Mouse (Mus musculus): ENCODE measurements around the gene Cd164. TPM values are rescaled to one million over a fixed set of nuclear protein-coding genes. Genes with fewer than 3 reads are reported as not detected.

Gene Cd164
- total RNA-seq, 2 experiments from 2014 or later, result 181 to 183 TPM

DNA sequence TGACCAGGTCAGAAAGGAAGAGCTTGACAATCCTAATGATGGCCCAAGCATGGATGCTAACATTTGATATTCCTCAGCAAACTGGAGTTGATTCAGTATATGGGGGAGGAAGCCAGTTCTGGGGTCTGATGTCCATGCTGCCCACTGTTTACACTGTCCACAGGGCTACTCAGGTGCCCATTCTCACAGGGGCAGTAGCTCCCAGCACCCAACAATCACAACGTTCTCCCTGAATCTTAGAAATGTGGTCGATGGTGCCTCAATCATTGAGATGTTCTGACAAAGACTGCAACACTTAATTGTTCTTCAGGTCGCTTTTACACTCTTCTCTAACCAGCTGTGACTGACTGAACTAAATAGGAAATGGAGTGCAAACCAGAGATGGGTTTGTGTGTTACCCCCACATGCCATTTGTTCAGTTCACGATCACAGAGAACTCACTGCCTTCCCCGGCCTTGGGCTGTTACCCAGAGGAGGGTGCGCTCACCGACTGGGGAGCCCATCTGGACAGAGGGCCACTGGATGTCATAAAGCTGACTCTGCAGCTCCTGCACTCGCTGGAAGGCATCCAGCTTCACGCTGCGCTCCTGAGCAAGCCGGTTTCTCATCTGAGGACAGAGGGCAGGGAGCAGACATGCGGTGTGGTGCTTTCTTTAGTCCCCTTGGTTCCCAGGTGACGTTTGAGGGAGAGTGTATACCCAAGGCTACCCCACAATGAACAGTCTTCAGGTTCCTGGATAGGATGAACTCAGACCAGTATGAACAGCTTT is 27.4 kb downstream of the Cd164 start:
- DNase-seq, result peak; percentile 47

GRCm38 (mm10) chr10:41550711-41551110 is 31.5 kb downstream of the Cd164 start:
- DNase-seq, result no peak

DNA sequence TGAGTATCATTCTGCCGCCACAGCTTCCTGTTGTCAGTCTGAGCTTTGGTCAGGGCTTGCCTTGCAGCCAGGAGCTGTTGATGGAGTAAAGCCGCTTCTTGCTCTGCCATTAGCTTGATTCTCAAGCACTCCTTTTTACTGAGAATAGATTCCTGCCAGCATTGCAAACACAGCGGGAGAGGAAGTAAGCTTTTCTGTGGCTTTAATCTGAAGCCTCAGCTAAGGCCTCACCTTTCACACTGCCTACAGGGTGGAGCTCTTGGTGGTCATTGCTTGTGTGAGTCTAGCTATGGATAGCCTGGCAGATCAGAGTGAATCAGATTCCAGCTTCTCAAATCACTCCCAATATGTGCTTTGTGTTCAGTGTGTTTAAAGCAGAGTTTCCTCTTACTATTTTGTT is 33.1 kb downstream of the Cd164 start:
- no peak for DNase-seq

GRCm38 (mm10) chr10:41552847-41553589 is 33.8 kb downstream of the Cd164 start:
- peak; percentile 63 for DNase-seq

GRCm38 (mm10) chr10:41553711-41554110 is 34.5 kb downstream of the Cd164 start:
- no peak for DNase-seq

DNA sequence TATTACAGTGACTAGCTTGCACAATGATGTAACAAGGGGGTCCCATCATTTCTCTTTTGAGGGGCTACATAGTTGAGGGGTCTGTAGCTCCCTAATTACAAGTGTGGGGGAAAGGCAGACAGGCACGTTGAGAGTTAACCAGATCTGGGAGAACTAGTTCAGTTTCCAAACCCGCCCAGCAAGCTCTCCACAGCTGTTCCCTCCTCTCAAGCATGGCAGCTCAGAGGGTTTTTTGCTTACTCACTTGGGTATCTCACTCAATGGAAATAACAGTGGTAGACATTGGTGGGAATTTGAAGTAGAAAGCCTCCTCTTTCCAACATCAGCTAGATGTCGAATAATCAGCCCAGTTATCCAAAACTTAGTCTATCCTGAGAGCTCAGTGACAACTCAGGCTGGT is 35.9 kb downstream of the Cd164 start:
- DNase-seq, result no peak

- no peak for DNase-seq
Measured at GRCm38 (mm10) chr10:41558401-41558800, 39.2 kb downstream of the Cd164 start.

- DNase-seq, result no peak
Measured at GRCm38 (mm10) chr10:41561701-41562395, 42.6 kb downstream of the Cd164 start.

GRCm38 (mm10) chr10:41565141-41565540 is 45.9 kb downstream of the Cd164 start:
- peak; percentile 58 for DNase-seq

DNA sequence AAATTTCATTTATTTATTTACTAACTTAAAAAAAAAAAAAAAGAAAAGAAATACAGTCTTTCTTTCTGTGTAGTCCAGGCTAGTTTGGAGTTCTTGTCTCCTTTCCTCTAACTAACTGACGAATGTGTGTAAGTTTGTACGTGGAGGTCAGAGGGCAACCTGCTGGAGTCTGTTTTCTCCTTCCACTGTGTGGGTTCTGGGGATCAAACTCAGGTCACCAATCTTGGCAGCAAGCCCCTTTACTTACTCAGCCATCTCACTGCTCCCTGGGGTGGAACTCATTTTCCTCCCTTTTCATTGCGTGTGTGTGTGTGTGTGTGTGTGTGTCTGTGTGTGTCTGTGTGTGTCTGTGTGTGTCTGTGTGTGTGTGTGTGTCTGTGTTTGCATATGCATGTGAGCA is 49.1 kb downstream of the Cd164 start:
- no peak for DNase-seq

DNA sequence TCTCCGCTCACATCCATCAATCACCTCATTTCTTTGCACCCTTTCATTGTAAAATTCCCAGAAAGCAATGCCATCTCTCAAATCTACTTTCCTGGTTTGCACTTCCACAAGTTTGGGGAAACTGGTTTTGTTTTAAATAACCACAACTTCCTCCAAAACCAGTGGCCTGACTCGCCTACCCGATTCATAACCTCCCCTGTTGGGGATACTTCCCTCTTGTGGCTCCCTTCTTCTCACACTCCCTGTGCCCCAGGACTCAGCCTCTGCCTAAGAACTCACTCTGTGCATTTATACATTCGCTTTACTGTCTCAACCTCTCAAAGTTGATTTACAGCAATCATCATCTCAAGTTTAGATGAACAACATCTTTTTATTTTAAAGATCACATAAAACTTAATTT is 51.9 kb downstream of the Cd164 start:
- DNase-seq, result no peak

- no peak for DNase-seq
Measured at GRCm38 (mm10) chr10:41572274-41572673, 53.1 kb downstream of the Cd164 start.

DNA sequence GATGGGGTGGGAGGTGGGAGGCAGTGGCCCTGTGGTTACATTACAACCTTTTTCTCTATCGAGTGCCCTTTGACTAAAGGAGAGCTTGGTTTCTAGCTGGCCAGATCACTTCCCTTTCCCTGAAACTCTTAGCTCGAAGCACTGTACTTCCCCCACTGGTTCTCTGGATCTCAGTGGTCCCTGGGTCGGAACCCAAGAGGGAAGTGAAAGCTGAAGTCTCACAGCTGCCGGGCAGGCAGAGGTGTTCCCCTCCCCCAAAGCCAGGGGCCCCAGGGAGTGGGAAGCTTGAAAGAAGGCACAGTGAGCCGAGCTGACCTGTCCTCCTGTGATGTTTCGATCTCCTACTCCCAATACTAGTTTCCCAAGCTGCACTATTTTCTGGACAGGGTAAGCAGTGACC is 54.0 kb downstream of the Cd164 start:
- DNase-seq, result no peak

GRCm38 (mm10) chr10:41575451-41576327 is 56.5 kb downstream of the Cd164 start:
- no peak for DNase-seq

DNA sequence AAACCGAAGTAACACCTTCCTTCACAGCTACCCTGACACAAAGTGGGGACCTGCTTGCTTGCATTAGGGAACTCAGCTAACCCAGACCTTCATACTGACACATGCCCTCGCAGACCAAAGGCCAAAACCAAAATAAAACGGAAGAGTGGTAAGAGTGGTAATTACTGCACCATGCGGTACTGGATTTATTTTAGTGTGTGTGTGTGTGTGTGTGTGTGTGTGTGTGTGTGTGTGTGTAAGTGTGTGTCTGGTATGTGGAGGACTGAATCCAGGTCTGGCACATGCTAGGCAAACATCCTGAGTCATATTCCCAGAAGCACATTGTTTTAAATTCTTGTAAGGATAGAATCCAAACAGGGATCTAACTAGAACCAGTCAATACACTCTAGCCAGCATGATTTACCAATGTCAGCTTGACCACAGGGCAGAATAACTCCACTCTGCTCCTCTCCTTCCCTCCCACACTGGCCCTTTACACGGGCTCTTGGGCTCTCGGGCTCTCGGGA is 57.2 kb downstream of the Cd164 start:
- no peak for DNase-seq

DNA sequence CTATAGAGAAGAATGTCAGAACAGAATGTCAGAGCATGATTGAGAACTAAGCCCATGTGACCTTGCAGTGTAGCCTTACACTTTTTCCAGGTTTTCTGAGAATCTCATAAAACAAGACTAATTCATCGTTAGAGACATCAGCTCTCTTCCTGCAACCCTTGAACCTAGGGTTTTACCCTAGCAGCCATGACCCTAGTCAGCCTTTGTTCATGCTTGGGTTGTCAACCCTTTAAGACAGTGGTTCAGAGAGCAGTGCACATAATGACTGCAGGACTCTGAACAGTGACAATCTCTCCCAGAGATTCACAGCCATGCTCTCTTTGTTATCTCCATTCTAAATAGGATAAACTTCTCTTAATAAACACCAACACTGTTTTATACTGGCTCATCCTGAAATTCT is 59.3 kb downstream of the Cd164 start:
- no peak for DNase-seq

GRCm38 (mm10) chr10:41580441-41580840 is 61.2 kb downstream of the Cd164 start:
- DNase-seq, result no peak
